Mouse (Mus musculus) thymus, adult 2 months (tissue): ENCODE data around the gene Fanci. TPM values are rescaled to one million over a fixed set of nuclear protein-coding genes. Genes with fewer than 3 reads are reported as not detected.

ENCODE experiments used
- DNase-seq: peaks from one replicate; pipeline ENCODE4 v3.0.0; 2021
- H3K27ac ChIP-seq: fragments of 200-500 bp; 2 replicates; pipeline ENCODE4 v1.5.1; 2012; ENCODE audit warnings: low read length, control low read depth; ENCODE audit not compliant: control insufficient read depth, insufficient read depth
- H3K27me3 ChIP-seq: fragments of 200-500 bp; 2 replicates; pipeline ENCODE4 v1.6.1; 2012; ENCODE audit warnings: mild to moderate bottlenecking, low read length, moderate library complexity, mixed read lengths; ENCODE audit not compliant: control insufficient read depth, insufficient read depth
- H3K36me3 ChIP-seq: fragments of 200-500 bp; 2 replicates; pipeline ENCODE4 v1.6.1; 2012; ENCODE audit warnings: mild to moderate bottlenecking, low read length, moderate library complexity; ENCODE audit not compliant: control insufficient read depth, insufficient read depth
- H3K4me1 ChIP-seq: fragments of 200-500 bp; replicated peaks from 2 replicates; pipeline ENCODE4 v1.6.1; 2012; ENCODE audit warnings: low read length; ENCODE audit not compliant: control insufficient read depth, insufficient read depth
- H3K4me3 ChIP-seq: fragments of 200-500 bp; 2 replicates; pipeline ENCODE4 v1.5.1; 2012; ENCODE audit warnings: mild to moderate bottlenecking, low read length, control low read depth, moderate library complexity; ENCODE audit not compliant: control insufficient read depth, insufficient read depth
- CTCF ChIP-seq: fragments of 200-500 bp; IDR thresholded peaks from 2 replicates; pipeline ENCODE4 v1.5.1; 2012; ENCODE audit warnings: mild to moderate bottlenecking, control low read depth, low read length, moderate library complexity, borderline replicate concordance; ENCODE audit not compliant: control insufficient read depth, poor library complexity, insufficient read depth; ENCODE audit errors: extremely low read depth
- POLR2A ChIP-seq: fragments of 200-500 bp; IDR thresholded peaks from 2 replicates; pipeline ENCODE4 v1.6.1; 2012; ENCODE audit warnings: mild to moderate bottlenecking, low read length, control low read depth, moderate library complexity; ENCODE audit not compliant: control insufficient read depth, poor library complexity, insufficient read depth; ENCODE audit errors: extremely low read depth
- WGBS: fragments of 180-500 bp; shearing (Covaris S2); methylation state at CpG from one replicate; pipeline ENCODE4 v1.1.7; 2018; 5-methylcytosine and 5-hydroxymethylcytosine counted together
- polyA plus RNA-seq: library from polyadenylated mRNA; depleted of rRNA; stranded (reverse); fragments of >200 nt; gene quantifications from 2 replicates; pipeline ENCODE4 v1.2.3, GENCODE M21; 2012

Fanci gene
- polyA plus RNA-seq, 1 experiment: 7.8 TPM

DNA sequence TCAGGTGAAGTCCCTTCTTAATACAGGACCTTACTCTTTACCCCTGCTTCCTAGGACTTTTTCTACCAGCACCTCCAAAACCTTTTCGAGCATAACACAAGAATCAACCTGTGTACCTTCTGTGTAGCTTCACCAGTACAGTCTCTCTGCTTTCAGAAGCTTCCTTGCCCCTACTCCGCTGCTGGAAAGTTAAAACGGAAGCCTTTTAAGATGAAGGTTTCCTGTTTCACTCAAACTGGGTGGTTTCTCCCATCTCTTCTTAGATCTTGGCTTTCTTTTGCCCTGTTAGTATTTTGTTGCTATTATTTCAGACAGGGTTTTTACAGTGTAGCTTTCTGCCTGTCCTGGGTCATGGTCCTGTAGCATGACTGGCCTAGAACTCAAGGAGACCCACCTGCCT is 55.8 kb downstream of the Fanci start:
- Histone ChIP-seq H3K36me3 (peaks cover 57% of the 10 kb centered on the region), H3K4me3 (no peak overlapping the region), H3K27ac (peak overlapping the region; percentile 66; the same call in 1 of the 2 replicates), H3K27me3 (no peaks in the 10 kb centered on the region), H3K4me1 (0 out of 2 replicates have a peak, but pooled peaks cover 2% of the 10 kb centered on the region)
- DNase-seq: no peak
- TF ChIP-seq CTCF (no peak), POLR2A (no peak)
- WGBS: 72% methylated on average over 3 of the region's 3 CpGs

DNA sequence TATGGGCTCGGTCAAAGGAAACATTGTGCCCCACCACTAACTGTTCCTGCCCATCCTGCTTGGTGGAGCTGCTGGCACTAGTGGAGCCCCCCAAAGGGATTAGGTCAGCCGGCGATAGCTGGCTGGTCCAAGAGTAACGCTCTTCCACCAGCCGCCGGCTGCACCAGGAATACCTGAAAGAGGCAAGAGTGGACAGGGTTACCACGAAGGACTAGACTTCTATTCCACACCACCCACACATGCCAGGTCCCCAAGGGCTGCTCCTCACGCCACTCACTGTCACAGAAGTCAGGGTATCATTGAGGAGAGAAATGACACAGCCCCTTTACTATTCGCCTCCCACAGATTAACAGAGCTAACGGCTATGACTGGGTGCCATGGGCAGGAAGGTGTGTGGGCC is 70.0 kb downstream of the Fanci start:
- Histone ChIP-seq H3K4me1 (peaks cover 24% of the 10 kb centered on the region), H3K27me3 (no peaks in the 10 kb centered on the region), H3K27ac (no peak overlapping the region), H3K4me3 (no peak overlapping the region), H3K36me3 (peaks cover 55% of the 10 kb centered on the region)
- 98% methylated on average over 10 of the region's 10 CpGs for WGBS
- TF ChIP-seq CTCF (no peak), POLR2A (no peak)
- no peak for DNase-seq

DNA sequence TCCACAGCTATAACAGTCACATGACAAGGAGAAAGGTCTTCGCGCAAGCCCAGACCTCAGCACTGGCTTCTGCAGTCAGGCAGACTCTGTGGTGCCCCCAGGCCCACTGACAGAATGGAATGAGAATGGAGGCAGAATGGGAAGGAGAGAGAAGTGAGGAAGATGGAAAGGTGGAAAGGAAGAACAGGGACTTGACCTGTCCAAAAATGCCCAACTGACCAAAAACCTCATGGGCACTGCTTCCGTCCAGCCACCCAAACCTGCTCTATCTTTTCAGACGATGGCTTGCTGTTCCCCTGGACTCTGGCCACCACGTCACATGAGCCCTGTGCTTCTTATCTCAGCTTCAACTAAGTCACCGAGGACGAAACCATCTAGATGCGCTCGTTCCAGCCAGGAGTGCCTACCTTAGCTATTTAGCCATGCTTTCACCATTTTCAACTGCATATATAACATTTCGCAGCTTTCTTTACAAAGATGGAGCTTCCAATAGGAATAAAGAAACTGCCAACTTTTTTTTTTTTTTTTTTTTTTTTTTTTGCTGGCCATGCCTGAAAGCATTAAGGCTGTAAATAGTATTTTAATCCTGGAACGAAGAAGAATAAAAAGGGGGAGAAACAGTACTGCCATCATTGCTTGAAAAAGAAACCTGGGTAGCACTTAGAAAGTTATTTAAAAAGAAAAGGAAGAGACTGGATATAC is 71.8 kb downstream of the Fanci start:
- Histone ChIP-seq H3K4me3 (no peak overlapping the region), H3K4me1 (peaks cover 30% of the 10 kb centered on the region), H3K36me3 (peaks cover 39% of the 10 kb centered on the region), H3K27ac (no peak overlapping the region), H3K27me3 (no peaks in the 10 kb centered on the region)
- DNase-seq: no peak
- 95% methylated on average over 11 of the region's 11 CpGs for WGBS
- TF ChIP-seq CTCF (no peak), POLR2A (no peak)

DNA sequence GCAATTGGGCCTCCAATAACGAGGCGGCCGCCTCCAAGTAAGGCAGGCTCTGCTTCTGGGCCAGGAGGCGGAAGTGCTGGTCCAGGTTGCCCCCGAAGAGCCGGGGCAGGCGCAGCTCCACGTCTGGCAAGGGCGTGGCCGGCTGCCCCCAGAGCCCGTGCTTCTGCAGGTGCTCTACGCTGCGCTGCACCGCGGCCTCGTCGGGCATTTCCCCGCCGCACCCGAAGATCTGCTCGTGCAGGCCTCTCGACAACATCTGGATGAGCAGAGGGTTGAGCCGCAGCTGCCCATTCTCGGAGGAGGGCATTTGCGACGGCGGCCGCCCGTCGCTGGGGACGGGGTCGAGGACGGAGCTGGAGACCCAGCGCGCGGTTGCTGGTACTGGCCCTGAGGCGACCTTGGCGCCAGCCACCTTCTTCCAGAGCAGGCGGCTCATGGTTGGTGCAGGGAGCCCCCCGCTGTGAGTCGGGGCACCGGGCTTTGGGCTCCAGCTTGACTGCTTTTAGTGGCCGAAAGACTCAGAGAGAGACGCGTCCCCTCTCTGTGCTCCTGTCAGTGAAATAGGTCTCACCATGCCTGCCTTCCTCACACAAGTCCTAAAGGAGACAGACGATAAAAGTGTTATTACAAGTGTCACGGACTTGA is 73.2 kb downstream of the Fanci start:
- Histone ChIP-seq H3K27me3 (no peaks in the 10 kb centered on the region), H3K4me1 (peaks cover 30% of the 10 kb centered on the region), H3K4me3 (peak overlapping the region; percentile 82), H3K36me3 (peaks cover 25% of the 10 kb centered on the region), H3K27ac (no peak overlapping the region)
- TF ChIP-seq POLR2A (no peak), CTCF (no peak)
- peak; percentile 15 for DNase-seq
- WGBS: 86% methylated on average over 47 of the region's 47 CpGs

DNA sequence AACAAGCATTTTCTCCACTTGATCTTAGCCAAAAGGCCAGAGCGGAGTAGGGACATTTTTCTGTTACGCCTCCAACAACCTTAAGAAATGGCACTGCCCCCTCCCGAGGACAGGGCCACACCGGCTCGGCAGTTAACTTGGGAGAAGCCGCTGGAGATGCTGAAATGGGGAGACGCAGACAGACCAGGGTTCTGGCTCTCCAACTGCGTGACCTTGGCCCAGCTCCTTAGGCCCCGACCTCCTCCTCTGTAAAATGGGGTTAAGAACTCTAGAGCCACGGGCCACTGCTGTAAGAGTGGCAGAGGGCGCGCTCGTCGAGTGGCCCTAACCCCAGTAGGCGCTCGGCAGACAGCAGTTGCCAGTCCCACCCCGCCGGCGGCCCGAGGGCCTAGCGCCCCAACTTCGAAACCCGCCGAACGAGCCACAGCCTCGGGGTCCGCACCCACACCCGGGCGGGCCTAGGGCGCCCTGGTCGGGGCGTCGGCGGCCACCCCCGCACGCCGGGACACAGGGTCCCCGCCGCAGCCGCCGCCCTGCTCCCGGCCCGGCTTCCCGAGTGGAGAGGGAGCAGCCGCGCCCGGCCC is 73.8 kb downstream of the Fanci start:
- WGBS: 6% methylated on average over 47 of the region's 47 CpGs
- no peak for TF ChIP-seq POLR2A
- no peak for TF ChIP-seq CTCF
- Histone ChIP-seq H3K4me3 (peak overlapping the region; percentile 82), H3K4me1 (peaks cover 30% of the 10 kb centered on the region), H3K27me3 (no peaks in the 10 kb centered on the region), H3K27ac (peak overlapping the region; percentile 13), H3K36me3 (peaks cover 18% of the 10 kb centered on the region)
- peak; percentile 72 for DNase-seq

DNA sequence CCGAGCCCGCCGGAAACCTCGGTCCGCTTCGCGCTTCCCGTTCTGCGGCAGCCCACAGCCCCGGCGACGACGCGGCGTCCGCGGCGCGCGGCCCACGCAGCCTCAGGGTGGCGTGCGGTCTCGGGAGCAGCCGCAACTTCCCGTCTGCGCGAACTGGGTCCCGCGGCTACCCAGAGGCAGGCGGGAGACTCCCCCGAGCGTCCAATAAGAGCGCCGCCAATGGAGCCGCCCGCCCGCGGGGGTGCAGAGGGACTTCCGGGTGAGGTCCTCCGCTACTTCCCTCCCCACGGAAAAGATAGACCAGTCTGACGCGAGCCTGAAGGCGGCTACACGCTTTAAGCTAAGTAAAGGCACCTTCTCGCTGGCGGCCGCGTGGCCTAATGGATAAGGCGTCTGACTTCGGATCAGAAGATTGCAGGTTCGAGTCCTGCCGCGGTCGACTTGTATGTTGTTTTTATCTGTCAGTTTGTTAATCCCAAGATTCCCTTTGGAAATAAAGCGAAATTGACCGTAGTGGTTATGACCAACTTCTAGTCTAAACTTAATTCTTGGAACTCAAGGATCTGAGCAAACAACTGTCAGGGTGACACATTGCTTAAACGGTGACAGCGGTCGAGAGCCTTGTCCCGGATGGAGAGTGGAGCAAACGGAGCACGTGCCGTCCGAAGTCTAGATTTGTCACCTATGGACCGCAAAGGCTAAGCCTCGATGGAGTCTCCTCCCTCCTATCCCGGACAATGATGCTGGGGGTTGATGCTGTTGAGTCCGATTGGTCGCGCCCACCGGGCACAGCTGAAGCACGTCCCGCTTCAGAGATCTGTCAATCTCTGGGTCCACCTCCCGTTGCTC is 74.5 kb downstream of the Fanci start, which contains the start of gene Polg:
Gene Polg (minus strand): TSS at position 310 of the 849 bp plus-strand sequence.
- peak; percentile 95 for DNase-seq
- H3K27me3 ChIP-seq: no peaks in the 10 kb centered on the region
- H3K36me3 ChIP-seq: peaks cover 11% of the 10 kb centered on the region
- H3K27ac ChIP-seq: peak within 1 kb of the TSS; percentile 13
- TF ChIP-seq CTCF (peak; percentile 17; the same call in 1 of the 2 replicates), POLR2A (peak; percentile 69)
- under 1% methylated on average over 76 of the region's 76 CpGs for WGBS
- peak within 1 kb of the TSS; percentile 82 for H3K4me3 ChIP-seq
- peaks cover 30% of the 10 kb centered on the region for H3K4me1 ChIP-seq
